Mouse (Mus musculus) adrenal gland, postnatal 4 days (tissue): ENCODE measurements around the gene Gm12166. TPM values are rescaled to one million over a fixed set of nuclear protein-coding genes. Genes with fewer than 3 reads are reported as not detected.

ENCODE experiments used
- DNase-seq, 2 experiments: peaks; one replicate each; pipeline ENCODE4 v3.0.0; 2021 to 2022; ENCODE audit warnings: low spot score in 2 of 2, mixed read lengths in 2 of 2
- long read RNA-seq, 2 experiments: library from polyadenylated mRNA; stranded (forward); transcript quantifications; one replicate each; pipeline ENCODE4 v2.0.0; 2021
- total RNA-seq, 2 experiments: library from RNA; stranded (reverse); gene quantifications; 2 replicates each; pipeline ENCODE4 v1.2.3; 2021

The Gm12166 gene
- total RNA-seq: 1 to 10 TPM; 6.1 to 8.2 TPM
- long read RNA-seq, experiment 1, partial matches to known transcripts: 0 of 2 reads
- long read RNA-seq, experiment 1, other reads (novel, unspliced or antisense): 0 of 2 reads
- long read RNA-seq, experiment 2, transcript Gm12166-201 (1 exons, 958 nt): major isoform, 5 of 5 reads
- long read RNA-seq, experiment 2, partial matches to known transcripts: 0 of 5 reads
- long read RNA-seq, experiment 2, other reads (novel, unspliced or antisense): 0 of 5 reads

- peak in 1 of 2 experiments; percentile 37 for DNase-seq
Observed at GRCm38 (mm10) chr11:46052105-46052659, at the start of gene Gm12166. Gm12166 (minus strand) TSS chr11:46052321.

- no peak for DNase-seq
Observed at GRCm38 (mm10) chr11:46097062-46097461, 44.9 kb upstream of the Gm12166 start.

GRCm38 (mm10) chr11:46096265-46096649 is 44.1 kb upstream of the Gm12166 start:
- no peak for DNase-seq

- no peak for DNase-seq
Observed at GRCm38 (mm10) chr11:46095477-46096264, 43.5 kb upstream of the Gm12166 start.

GRCm38 (mm10) chr11:46092121-46092520 is 40.0 kb upstream of the Gm12166 start:
- DNase-seq: no peak

- DNase-seq: no peak
Observed at GRCm38 (mm10) chr11:46090951-46091667, 39.0 kb upstream of the Gm12166 start.

GRCm38 (mm10) chr11:46090036-46090725 is 38.1 kb upstream of the Gm12166 start:
- no peak for DNase-seq

- no peak for DNase-seq
Observed at GRCm38 (mm10) chr11:46089081-46089713, 37.1 kb upstream of the Gm12166 start.

GRCm38 (mm10) chr11:46086446-46086845 is 34.3 kb upstream of the Gm12166 start:
- no peak for DNase-seq

GRCm38 (mm10) chr11:46085398-46086163 is 33.5 kb upstream of the Gm12166 start:
- no peak for DNase-seq

GRCm38 (mm10) chr11:46084568-46084967 is 32.4 kb upstream of the Gm12166 start:
- no peak for DNase-seq

- DNase-seq: no peak
Observed at GRCm38 (mm10) chr11:46083835-46084444, 31.8 kb upstream of the Gm12166 start.

GRCm38 (mm10) chr11:46083405-46083804 is 31.3 kb upstream of the Gm12166 start:
- DNase-seq: no peak

GRCm38 (mm10) chr11:46081075-46081474 is 29.0 kb upstream of the Gm12166 start:
- no peak for DNase-seq

GRCm38 (mm10) chr11:46077732-46078375 is 25.7 kb upstream of the Gm12166 start:
- no peak for DNase-seq

GRCm38 (mm10) chr11:46077304-46077703 is 25.2 kb upstream of the Gm12166 start:
- no peak for DNase-seq

- no peak for DNase-seq
Observed at GRCm38 (mm10) chr11:46076442-46077158, 24.5 kb upstream of the Gm12166 start.

- DNase-seq: no peak
Observed at GRCm38 (mm10) chr11:46075507-46075906, 23.4 kb upstream of the Gm12166 start.
